Mouse (Mus musculus) embryonic facial prominence, embryonic 13.5 days (tissue): ENCODE measurements around the gene Fam170b. TPM values are rescaled to one million over a fixed set of nuclear protein-coding genes. Genes with fewer than 3 reads are reported as not detected.
A peak's percentile ranks its signal among the peaks of the same experiment; 100 is the strongest.

Source experiments
- ATAC-seq: fragments of 200-750 bp; cut with Nextera tagmentation; 2 replicates; pipeline ENCODE4 v1.8.0; 2017; ENCODE audit warnings: low read depth; ENCODE audit not compliant: insufficient number of reproducible peaks, insufficient read depth, low FRiP score, low TSS enrichment
- H3K27ac ChIP-seq: fragments of 300-500 bp; sonication (generic); 2 replicates; pipeline ENCODE4 v1.5.1; 2015; ENCODE audit warnings: moderate library complexity, mild to moderate bottlenecking, inconsistent platforms
- H3K27me3 ChIP-seq: fragments of 300-500 bp; sonication (generic); 2 replicates; pipeline ENCODE4 v1.6.1; 2015; ENCODE audit warnings: mild to moderate bottlenecking, inconsistent platforms
- H3K36me3 ChIP-seq: fragments of 300-500 bp; sonication (generic); 2 replicates; pipeline ENCODE4 v1.6.1; 2015; ENCODE audit warnings: mild to moderate bottlenecking, inconsistent platforms
- H3K4me1 ChIP-seq: fragments of 300-500 bp; sonication (generic); 2 replicates; pipeline ENCODE4 v1.6.1; 2015; ENCODE audit warnings: inconsistent platforms
- H3K4me2 ChIP-seq: fragments of 300-500 bp; sonication (generic); 2 replicates; pipeline ENCODE4 v1.6.1; 2015; ENCODE audit warnings: moderate library complexity, mild to moderate bottlenecking, inconsistent platforms
- H3K4me3 ChIP-seq: fragments of 300-500 bp; sonication (generic); 2 replicates; pipeline ENCODE4 v1.5.1; 2015; ENCODE audit warnings: mild to moderate bottlenecking, inconsistent platforms
- H3K9ac ChIP-seq: fragments of 300-500 bp; sonication (generic); 2 replicates; pipeline ENCODE4 v1.6.1; 2015; ENCODE audit warnings: mild to moderate bottlenecking, inconsistent platforms
- H3K9me3 ChIP-seq: fragments of 300-500 bp; sonication (generic); 2 replicates; pipeline ENCODE4 v1.6.1; 2016; ENCODE audit warnings: inconsistent platforms
- WGBS: fragments of 180-500 bp; shearing (Covaris S2); methylation state at CpG from one replicate; pipeline ENCODE4 v1.1.7; 2015; ENCODE audit warnings: mixed read lengths; 5-methylcytosine and 5-hydroxymethylcytosine counted together
- polyA plus RNA-seq: library from polyadenylated mRNA; unstranded; fragments of >200 nt; fragmentation: Nextera tagmentation; extraction: Ambion mirVana; gene quantifications from 2 replicates; pipeline ENCODE4 v1.2.1, GENCODE M21; 2015

Gene Fam170b
- polyA plus RNA-seq, 1 experiment from 2014 or later: not detected

- peaks cover 9% of the 10 kb centered on the region; the same call in 1 of the 2 replicates for H3K36me3 ChIP-seq
- peak overlapping the region; percentile 64 for H3K27ac ChIP-seq
- H3K27me3 ChIP-seq: peaks cover 23% of the 10 kb centered on the region
- H3K9ac ChIP-seq: no peak overlapping the region
- H3K4me1 ChIP-seq: peaks cover 35% of the 10 kb centered on the region
- H3K4me3 ChIP-seq: no peak overlapping the region
- no peak for ATAC-seq
- 35% methylated on average over 2 of the region's 2 CpGs for WGBS
- H3K9me3 ChIP-seq: no peaks in the 10 kb centered on the region
- H3K4me2 ChIP-seq: no peak overlapping the region; the same call in 1 of the 2 replicates
These were observed 27.9 kb downstream of the Fam170b start for GRCm38 (mm10) chr14:32861656-32862055.

GRCm38 (mm10) chr14:32865331-32865730 is 31.6 kb downstream of the Fam170b start:
- H3K9ac ChIP-seq: no peak overlapping the region
- H3K4me2 ChIP-seq: no peak overlapping the region
- H3K27me3 ChIP-seq: no peaks in the 10 kb centered on the region
- WGBS: 86% methylated on average over 3 of the region's 3 CpGs
- no peak overlapping the region for H3K4me3 ChIP-seq
- peaks cover 14% of the 10 kb centered on the region for H3K4me1 ChIP-seq
- ATAC-seq: no peak
- no peaks in the 10 kb centered on the region for H3K9me3 ChIP-seq
- no peak overlapping the region for H3K27ac ChIP-seq
- peaks cover 9% of the 10 kb centered on the region; the same call in 1 of the 2 replicates for H3K36me3 ChIP-seq

GRCm38 (mm10) chr14:32871963-32872362 is 38.2 kb downstream of the Fam170b start:
- 85% methylated on average over 5 of the region's 5 CpGs for WGBS
- H3K27ac ChIP-seq: no peak overlapping the region
- H3K36me3 ChIP-seq: no peaks in the 10 kb centered on the region
- no peak overlapping the region for H3K9ac ChIP-seq
- 0 out of 2 replicates have a peak, but pooled peaks cover 7% of the 10 kb centered on the region for H3K4me1 ChIP-seq
- no peak overlapping the region for H3K4me2 ChIP-seq
- no peaks in the 10 kb centered on the region for H3K9me3 ChIP-seq
- no peaks in the 10 kb centered on the region for H3K27me3 ChIP-seq
- no peak for ATAC-seq
- no peak overlapping the region for H3K4me3 ChIP-seq

GRCm38 (mm10) chr14:32877549-32877948 is 43.8 kb downstream of the Fam170b start:
- H3K4me1 ChIP-seq: 0 out of 2 replicates have a peak, but pooled peaks cover 7% of the 10 kb centered on the region
- WGBS: 59% methylated on average over 6 of the region's 6 CpGs
- H3K27ac ChIP-seq: no peak overlapping the region

GRCm38 (mm10) chr14:32880332-32880731 is 46.6 kb downstream of the Fam170b start:
- Histone ChIP-seq H3K27me3 (no peaks in the 10 kb centered on the region), H3K9me3 (no peaks in the 10 kb centered on the region), H3K4me3 (no peak overlapping the region), H3K4me1 (0 out of 2 replicates have a peak, but pooled peaks cover 4% of the 10 kb centered on the region), H3K9ac (no peak overlapping the region), H3K36me3 (no peaks in the 10 kb centered on the region), H3K27ac (no peak overlapping the region), H3K4me2 (no peak overlapping the region)
- no peak for ATAC-seq
- WGBS: 83% methylated on average over 5 of the region's 5 CpGs

More at GRCm38 (mm10) chr14:32877549-32877948, 43.8 kb downstream of the Fam170b start:
- no peaks in the 10 kb centered on the region for H3K27me3 ChIP-seq
- H3K9ac ChIP-seq: no peak overlapping the region
- H3K4me3 ChIP-seq: no peak overlapping the region
- no peaks in the 10 kb centered on the region for H3K9me3 ChIP-seq
- H3K4me2 ChIP-seq: no peak overlapping the region
- no peaks in the 10 kb centered on the region for H3K36me3 ChIP-seq
- ATAC-seq: no peak

- Histone ChIP-seq H3K27me3 (no peaks in the 10 kb centered on the region), H3K9ac (no peak overlapping the region), H3K4me2 (no peak overlapping the region), H3K4me3 (no peak overlapping the region), H3K4me1 (no peaks in the 10 kb centered on the region), H3K36me3 (no peaks in the 10 kb centered on the region), H3K9me3 (no peaks in the 10 kb centered on the region), H3K27ac (no peak overlapping the region)
- WGBS: 79% methylated on average over 1 of the region's 1 CpGs
- no peak for ATAC-seq
These were observed 47.9 kb downstream of the Fam170b start for GRCm38 (mm10) chr14:32881693-32882092.

Other genes with a start within 250 kb of the Fam170b start
- 0.54 and 0.87 TPM in 2 replicates for gene Prrxl1, start 234.6 kb upstream of the Fam170b start, polyA plus RNA-seq
- 0.04 and 0.17 TPM in 2 replicates for gene 3425401B19Rik, start 148.7 kb upstream of the Fam170b start, polyA plus RNA-seq
- 0.47 and 0.63 TPM in 2 replicates for gene Tmem273, start 48.0 kb upstream of the Fam170b start, polyA plus RNA-seq
- gene Vstm4, start 22.8 kb downstream of the Fam170b start, polyA plus RNA-seq: 20.9 and 21.7 TPM in 2 replicates
- gene Lrrc18, start 157.4 kb downstream of the Fam170b start, polyA plus RNA-seq: 0.40 and 0.48 TPM in 2 replicates